Mouse (Mus musculus) limb, embryonic 14.5 days (tissue): ENCODE results near the gene Rnf144b. TPM values are rescaled to one million over a fixed set of nuclear protein-coding genes. Genes with fewer than 3 reads are reported as not detected.

ENCODE experiments used
- ATAC-seq: fragments of 200-750 bp; cut with Nextera tagmentation; 2 replicates; pipeline ENCODE4 v1.8.0; 2017; ENCODE audit warnings: low read depth, moderate number of reproducible peaks, moderate TSS enrichment; ENCODE audit not compliant: low FRiP score
- DNase-seq: peaks from one replicate; pipeline ENCODE4 v3.0.0-alpha.2; 2015; ENCODE audit warnings: low spot score
- H3K27ac ChIP-seq: fragments of 300-500 bp; sonication (generic); replicated peaks from 2 replicates; pipeline ENCODE4 v1.5.1; 2014; ENCODE audit warnings: low read depth, mild to moderate bottlenecking, low read length, moderate library complexity, mixed read lengths
- H3K27me3 ChIP-seq: fragments of 300-500 bp; sonication (generic); 2 replicates; pipeline ENCODE4 v1.6.1; 2014; ENCODE audit warnings: low read length, mixed read lengths; ENCODE audit not compliant: control insufficient read depth, insufficient read depth
- H3K36me3 ChIP-seq: fragments of 300-500 bp; sonication (generic); 2 replicates; pipeline ENCODE4 v1.6.1; 2014; ENCODE audit warnings: mild to moderate bottlenecking, low read length, moderate library complexity, mixed read lengths; ENCODE audit not compliant: control insufficient read depth, insufficient read depth
- H3K4me1 ChIP-seq: fragments of 300-500 bp; sonication (generic); 2 replicates; pipeline ENCODE4 v1.6.1; 2014; ENCODE audit warnings: antibody characterized with exemption, low read length, mixed read lengths; ENCODE audit not compliant: control insufficient read depth, insufficient read depth
- H3K4me2 ChIP-seq: fragments of 300-500 bp; sonication (generic); replicated peaks from 2 replicates; pipeline ENCODE4 v1.6.1; 2014; ENCODE audit warnings: low read depth, mild to moderate bottlenecking, low read length, moderate library complexity; ENCODE audit not compliant: severe bottlenecking
- H3K4me3 ChIP-seq: fragments of 300-500 bp; sonication (generic); replicated peaks from 2 replicates; pipeline ENCODE4 v1.5.1; 2014; ENCODE audit warnings: low read length
- H3K9ac ChIP-seq: fragments of 300-500 bp; sonication (generic); 2 replicates; pipeline ENCODE4 v1.6.1; 2014; ENCODE audit warnings: mild to moderate bottlenecking, low read depth, low read length, moderate library complexity; ENCODE audit not compliant: severe bottlenecking
- H3K9me3 ChIP-seq: fragments of 300-500 bp; sonication (generic); 2 replicates; pipeline ENCODE4 v1.6.1; 2016; ENCODE audit warnings: low read length; ENCODE audit not compliant: control insufficient read depth
- POLR2A ChIP-seq: fragments of 200-500 bp; IDR thresholded peaks from 2 replicates; pipeline ENCODE4 v1.8.0; 2012; ENCODE audit warnings: inconsistent platforms, mild to moderate bottlenecking, moderate library complexity, borderline replicate concordance; ENCODE audit not compliant: insufficient read depth, insufficient read length; ENCODE audit errors: extremely low read depth
- WGBS: fragments of 180-500 bp; shearing (Covaris S2); extraction: QIAGEN DNeasy Blood & Tissue Kit; methylation state at CpG from one replicate; pipeline ENCODE4 v1.1.7; 2014; 5-methylcytosine and 5-hydroxymethylcytosine counted together
- polyA plus RNA-seq, 2 experiments: library from polyadenylated mRNA; depleted of rRNA in 1 of 2; stranded (reverse) in 1 of 2; unstranded in 1 of 2; fragments of >200 nt; fragmentation: Nextera tagmentation in 1 of 2; extraction: Ambion mirVana in 1 of 2; gene quantifications; 2 replicates each; pipeline versions ENCODE4 v1.2.1 to v1.2.3; 2012 to 2014

The Rnf144b gene
- polyA plus RNA-seq, 2 experiments, result 5.8 to 5.9 TPM

DNA sequence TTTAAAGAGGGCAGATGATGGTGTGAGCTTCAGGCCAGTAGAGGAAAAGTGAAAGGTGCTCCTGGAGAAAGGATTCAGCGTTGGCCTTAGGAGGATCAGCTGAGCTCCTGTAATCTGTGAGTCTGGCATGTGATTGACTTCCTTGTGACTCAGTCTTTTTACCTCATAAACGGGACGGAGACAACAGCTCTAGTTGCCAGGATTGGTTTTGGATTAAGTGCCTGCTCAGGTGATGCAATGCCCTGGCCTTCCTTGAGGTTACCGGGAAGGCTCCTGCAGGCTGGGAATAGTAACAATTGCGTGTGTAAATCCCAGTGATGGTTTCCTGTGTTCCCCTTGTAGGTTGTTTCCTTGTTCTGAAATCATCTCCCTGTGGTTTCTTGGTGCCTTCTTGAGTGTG is 39.5 kb downstream of the Rnf144b start:
- H3K4me2 ChIP-seq, result no peak overlapping the region
- no peak overlapping the region for H3K4me3 ChIP-seq
- peaks cover 7% of the 10 kb centered on the region; the same call in 1 of the 2 replicates for H3K9me3 ChIP-seq
- WGBS, result 83% methylated on average over 5 of the region's 5 CpGs
- DNase-seq, result no peak
- H3K4me1 ChIP-seq, result no peaks in the 10 kb centered on the region; the same call in 1 of the 2 replicates
- H3K27me3 ChIP-seq, result no peaks in the 10 kb centered on the region
- H3K9ac ChIP-seq, result no peak overlapping the region
- no peak for ATAC-seq
- H3K27ac ChIP-seq, result no peak overlapping the region
- TF ChIP-seq POLR2A, result no peak
- no peaks in the 10 kb centered on the region for H3K36me3 ChIP-seq

DNA sequence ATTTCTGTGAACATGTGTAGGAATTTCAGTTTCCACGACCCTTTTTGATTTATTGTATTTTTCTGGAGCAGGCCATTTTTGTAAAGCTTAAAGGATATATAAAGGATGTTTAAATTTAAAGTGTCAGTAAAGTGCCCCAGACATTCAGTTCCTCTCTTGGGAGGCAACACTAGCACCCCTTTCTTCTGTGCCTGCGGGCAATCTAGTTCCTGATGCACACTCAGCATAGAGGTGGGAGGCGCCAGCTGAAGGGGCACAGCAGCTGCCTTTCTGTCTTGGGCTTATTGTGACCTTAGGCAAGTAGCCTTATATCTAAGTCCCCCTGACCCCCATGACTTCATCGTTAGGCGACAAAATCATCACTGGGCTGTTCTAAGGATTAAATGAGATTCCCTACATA is 42.3 kb downstream of the Rnf144b start:
- Histone ChIP-seq H3K4me3 (no peak overlapping the region), H3K9ac (no peak overlapping the region), H3K27me3 (no peaks in the 10 kb centered on the region), H3K9me3 (peaks cover 7% of the 10 kb centered on the region; the same call in 1 of the 2 replicates), H3K4me1 (no peaks in the 10 kb centered on the region; the same call in 1 of the 2 replicates), H3K36me3 (no peaks in the 10 kb centered on the region), H3K4me2 (no peak overlapping the region), H3K27ac (no peak overlapping the region)
- WGBS, result 64% methylated on average over 5 of the region's 5 CpGs
- TF ChIP-seq POLR2A, result no peak
- DNase-seq (no peak), ATAC-seq (no peak)

DNA sequence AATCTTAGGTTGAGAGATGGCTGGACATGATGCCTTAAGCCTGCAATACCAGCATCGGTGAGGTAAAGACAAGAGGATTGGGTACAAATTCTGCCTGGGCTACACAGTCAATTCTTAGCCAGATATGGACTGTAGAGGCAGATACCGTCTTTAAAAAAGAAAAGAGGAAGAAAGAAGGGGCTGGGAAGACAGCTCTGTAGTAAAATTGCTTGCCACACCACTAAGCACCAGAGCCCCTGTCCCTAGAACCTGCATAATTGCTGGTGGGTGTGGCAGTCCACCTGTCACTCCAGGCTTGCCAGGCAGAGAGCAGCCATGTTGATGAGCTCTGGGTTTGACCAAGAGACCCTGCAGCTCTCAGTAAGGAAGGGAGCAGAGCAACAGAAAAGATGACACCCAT is 42.8 kb downstream of the Rnf144b start:
- Histone ChIP-seq H3K9me3 (peaks cover 7% of the 10 kb centered on the region; the same call in 1 of the 2 replicates), H3K9ac (no peak overlapping the region), H3K4me3 (no peak overlapping the region), H3K4me1 (no peaks in the 10 kb centered on the region; the same call in 1 of the 2 replicates), H3K4me2 (no peak overlapping the region), H3K27me3 (no peaks in the 10 kb centered on the region), H3K36me3 (no peaks in the 10 kb centered on the region), H3K27ac (no peak overlapping the region)
- no peak for ATAC-seq
- no peak for TF ChIP-seq POLR2A
- DNase-seq, result no peak
- 88% methylated on average over 2 of the region's 2 CpGs for WGBS

DNA sequence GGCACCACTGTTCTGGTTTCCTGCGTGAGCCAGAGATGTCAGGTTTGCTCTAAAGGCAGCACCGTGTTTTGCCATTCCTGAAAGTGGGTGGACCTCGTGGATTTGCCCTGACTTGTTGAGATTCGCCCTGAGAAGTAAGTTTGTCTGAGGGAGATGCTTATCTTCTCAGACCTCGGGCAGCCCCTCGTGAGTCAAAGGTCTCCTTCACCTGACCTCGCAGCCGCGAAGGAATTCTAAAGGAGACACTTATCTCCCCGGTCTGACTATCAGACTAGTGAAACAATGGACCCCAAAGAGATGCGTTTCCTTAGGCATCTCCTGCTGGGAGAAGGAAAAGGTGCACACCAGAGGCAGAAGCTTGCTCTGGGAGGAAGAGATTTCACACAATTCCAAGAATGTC is 46.0 kb downstream of the Rnf144b start:
- Histone ChIP-seq H3K4me2 (no peak overlapping the region), H3K27ac (no peak overlapping the region), H3K9me3 (no peaks in the 10 kb centered on the region), H3K36me3 (no peaks in the 10 kb centered on the region), H3K27me3 (no peaks in the 10 kb centered on the region), H3K4me3 (no peak overlapping the region), H3K4me1 (no peaks in the 10 kb centered on the region; the same call in 1 of the 2 replicates), H3K9ac (no peak overlapping the region)
- WGBS, result 63% methylated on average over 11 of the region's 11 CpGs
- ATAC-seq (no peak), DNase-seq (no peak)
- TF ChIP-seq POLR2A, result no peak

DNA sequence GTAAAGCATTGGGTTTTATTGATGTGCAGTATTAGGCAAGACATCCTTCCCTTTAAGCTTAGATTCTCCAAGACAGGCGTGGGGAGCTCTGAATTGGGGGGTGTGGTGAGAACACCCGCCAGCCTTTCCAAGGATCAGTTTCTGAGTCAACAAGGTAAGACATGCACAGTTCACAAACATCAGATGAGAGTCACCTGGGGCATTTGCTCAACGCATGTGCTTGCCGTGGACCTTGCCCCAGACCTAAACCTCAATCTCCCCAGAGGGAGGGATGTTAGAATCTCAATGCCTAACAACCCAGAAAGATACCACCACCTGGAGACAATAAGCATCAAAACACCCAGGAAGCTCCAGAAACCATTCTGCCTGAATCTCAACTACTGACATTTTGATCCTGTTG is 47.6 kb downstream of the Rnf144b start:
- Histone ChIP-seq H3K36me3 (no peaks in the 10 kb centered on the region), H3K27ac (no peak overlapping the region), H3K9ac (no peak overlapping the region), H3K4me3 (no peak overlapping the region), H3K27me3 (no peaks in the 10 kb centered on the region), H3K9me3 (no peaks in the 10 kb centered on the region), H3K4me2 (no peak overlapping the region), H3K4me1 (no peaks in the 10 kb centered on the region)
- ATAC-seq, result no peak
- 70% methylated on average over 4 of the region's 4 CpGs for WGBS
- no peak for DNase-seq
- TF ChIP-seq POLR2A, result no peak
